Mouse (Mus musculus): Measurements from ENCODE around the gene Psmd5. TPM values are rescaled to one million over a fixed set of nuclear protein-coding genes. Genes with fewer than 3 reads are reported as not detected.

Psmd5 gene
- polyA plus RNA-seq (2014; fragmentation: Nextera tagmentation; extraction: Ambion mirVana): 107 and 114 TPM in 2 replicates

DNA sequence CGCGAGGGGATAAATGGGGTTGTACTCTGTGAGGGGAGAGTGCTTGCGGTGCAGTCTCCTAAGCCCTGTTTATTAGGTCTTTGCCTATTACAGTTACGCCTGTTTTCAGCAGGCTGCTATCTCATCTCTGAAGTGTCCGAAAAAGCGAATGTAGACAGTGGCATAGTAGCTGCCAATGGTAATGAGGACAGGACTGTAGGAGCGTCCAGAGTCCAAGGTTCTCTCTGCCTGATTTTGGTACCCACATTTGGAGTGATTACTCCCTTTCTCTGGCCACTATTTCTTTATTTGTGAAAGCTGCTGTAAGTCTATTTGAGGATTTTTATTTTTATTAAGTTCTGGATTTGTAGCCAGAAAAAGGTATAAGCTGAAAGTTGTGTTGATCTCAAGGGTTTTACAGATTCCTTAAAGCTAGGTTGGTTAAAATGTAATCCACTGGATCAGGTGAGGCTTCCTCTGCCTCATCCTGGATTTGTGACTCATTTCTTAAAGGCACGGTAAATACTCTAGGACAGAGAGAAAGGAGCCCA is at the start of gene Psmd5:
Gene Psmd5 (minus strand): TSS at position 153 of the 530 bp plus-strand sequence.
- Histone ChIP-seq H3K36me3 (replicated peaks; ENCODE audit: control insufficient read depth, insufficient read depth) (no peaks in the 10 kb centered on the region), H3K4me1 (replicated peaks; ENCODE audit: control insufficient read depth, insufficient read depth, low read length) (peaks cover 7% of the 10 kb centered on the region), H3K4me3 (replicated peaks; ENCODE audit: low read length) (no peak within 1 kb of the TSS), H3K27me3 (ENCODE audit: control insufficient read depth, insufficient read depth, low read length) (peaks cover 27% of the 10 kb centered on the region), H3K9ac (peak within 1 kb of the TSS; percentile 5; the same call in 1 of the 2 replicates), H3K27ac (no peak within 1 kb of the TSS), H3K9me3 (ENCODE audit: control insufficient read depth, low read length) (no peaks in the 10 kb centered on the region), H3K4me2 (replicated peaks) (peak within 1 kb of the TSS; percentile 15; the same call in 1 of the 2 replicates)
- WGBS: 19% methylated on average over 8 of the region's 8 CpGs
- DNase-seq (ENCODE audit: low spot score) (no peak), ATAC-seq (ENCODE audit: low FRiP score) (no peak)

DNA sequence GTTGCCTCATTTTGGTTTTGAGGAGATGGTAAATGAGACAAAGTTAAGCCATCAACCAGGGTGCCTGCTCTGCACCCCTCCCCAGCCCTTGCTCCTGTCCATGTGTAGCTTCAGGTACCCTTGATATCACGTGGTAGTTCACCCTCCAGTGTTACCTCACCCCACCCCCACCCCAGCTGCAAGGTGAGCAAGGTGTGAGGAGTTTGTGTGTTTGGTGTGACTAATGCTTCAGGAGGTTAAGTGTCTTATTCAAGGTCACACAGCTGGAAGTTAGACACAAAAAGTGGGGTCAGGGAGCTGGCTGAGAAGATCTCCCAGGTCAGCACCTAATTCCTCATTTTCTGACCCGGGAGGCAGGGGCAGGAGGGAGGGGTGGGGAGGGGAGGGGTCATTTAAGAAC is 48.0 kb upstream of the Psmd5 start:
- H3K9ac ChIP-seq: no peak overlapping the region
- no peaks in the 10 kb centered on the region for H3K9me3 ChIP-seq (ENCODE audit: control insufficient read depth, low read length)
- H3K4me3 ChIP-seq (replicated peaks; ENCODE audit: low read length): no peak overlapping the region
- no peak overlapping the region for H3K27ac ChIP-seq
- H3K4me1 ChIP-seq (replicated peaks; ENCODE audit: control insufficient read depth, insufficient read depth, low read length): no peaks in the 10 kb centered on the region
- ATAC-seq (ENCODE audit: low FRiP score) (no peak), DNase-seq (ENCODE audit: low spot score) (no peak)
- H3K4me2 ChIP-seq (replicated peaks): no peak overlapping the region
- no peaks in the 10 kb centered on the region for H3K27me3 ChIP-seq (ENCODE audit: control insufficient read depth, insufficient read depth, low read length)
- WGBS: 29% methylated on average over 2 of the region's 2 CpGs
- no peaks in the 10 kb centered on the region for H3K36me3 ChIP-seq (replicated peaks; ENCODE audit: control insufficient read depth, insufficient read depth)

DNA sequence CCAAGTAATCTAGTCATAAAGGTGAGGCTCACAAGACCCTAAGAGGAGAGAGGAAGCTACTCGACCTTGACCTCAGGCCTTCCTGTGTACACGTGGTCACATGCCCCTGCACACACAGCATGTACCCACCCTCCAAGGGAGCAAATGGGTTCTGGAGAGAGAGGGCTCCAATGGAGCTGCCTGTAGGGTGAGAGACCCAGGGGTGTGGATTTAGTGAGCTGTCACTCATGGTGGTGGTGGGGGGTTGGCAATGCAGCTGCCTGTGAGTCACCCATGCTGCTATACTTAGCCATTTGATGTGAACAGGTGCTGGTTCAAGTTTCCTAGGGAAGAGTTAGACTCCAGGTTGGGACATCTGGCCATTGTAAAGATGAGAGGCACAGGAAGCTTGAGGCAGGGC is 45.4 kb upstream of the Psmd5 start:
- H3K27ac ChIP-seq: no peak overlapping the region
- no peak overlapping the region for H3K9ac ChIP-seq
- H3K4me1 ChIP-seq (replicated peaks; ENCODE audit: control insufficient read depth, insufficient read depth, low read length): no peaks in the 10 kb centered on the region
- ATAC-seq (ENCODE audit: low FRiP score): no peak
- 67% methylated on average over 2 of the region's 2 CpGs for WGBS
- H3K36me3 ChIP-seq (replicated peaks; ENCODE audit: control insufficient read depth, insufficient read depth): no peaks in the 10 kb centered on the region
- DNase-seq (ENCODE audit: low spot score): no peak
- no peaks in the 10 kb centered on the region for H3K9me3 ChIP-seq (ENCODE audit: control insufficient read depth, low read length)
- no peaks in the 10 kb centered on the region for H3K27me3 ChIP-seq (ENCODE audit: control insufficient read depth, insufficient read depth, low read length)
- H3K4me3 ChIP-seq (replicated peaks; ENCODE audit: low read length): no peak overlapping the region
- no peak overlapping the region for H3K4me2 ChIP-seq (replicated peaks)

DNA sequence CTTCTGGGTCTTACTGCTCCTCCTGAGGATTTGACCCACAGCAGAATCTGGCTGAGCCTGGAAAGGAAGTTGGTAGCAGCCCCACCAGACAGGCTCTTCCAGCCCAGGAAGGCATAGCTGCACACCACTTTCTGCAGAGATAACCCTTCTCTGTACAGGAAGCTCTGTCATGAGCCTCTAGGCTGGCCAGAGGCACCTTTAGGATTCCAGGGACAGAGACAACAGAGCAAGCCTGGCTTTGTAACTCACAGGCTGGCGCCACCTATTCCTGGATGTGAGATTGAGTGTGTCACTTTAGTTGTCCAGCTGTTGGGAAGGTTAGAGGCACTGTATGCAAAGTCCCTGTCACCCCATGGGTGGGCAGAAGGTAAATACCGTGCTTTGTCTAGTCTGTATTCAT is 40.3 kb upstream of the Psmd5 start:
- Histone ChIP-seq H3K4me3 (replicated peaks; ENCODE audit: low read length) (no peak overlapping the region), H3K9ac (no peak overlapping the region), H3K4me1 (replicated peaks; ENCODE audit: control insufficient read depth, insufficient read depth, low read length) (0 out of 2 replicates have a peak, but pooled peaks cover 6% of the 10 kb centered on the region), H3K4me2 (replicated peaks) (no peak overlapping the region), H3K27ac (no peak overlapping the region), H3K9me3 (ENCODE audit: control insufficient read depth, low read length) (no peaks in the 10 kb centered on the region), H3K36me3 (replicated peaks; ENCODE audit: control insufficient read depth, insufficient read depth) (no peaks in the 10 kb centered on the region), H3K27me3 (ENCODE audit: control insufficient read depth, insufficient read depth, low read length) (peaks cover 21% of the 10 kb centered on the region)
- no peak for ATAC-seq (ENCODE audit: low FRiP score)
- WGBS: 47% methylated on average over 2 of the region's 2 CpGs
- DNase-seq (ENCODE audit: low spot score): no peak

DNA sequence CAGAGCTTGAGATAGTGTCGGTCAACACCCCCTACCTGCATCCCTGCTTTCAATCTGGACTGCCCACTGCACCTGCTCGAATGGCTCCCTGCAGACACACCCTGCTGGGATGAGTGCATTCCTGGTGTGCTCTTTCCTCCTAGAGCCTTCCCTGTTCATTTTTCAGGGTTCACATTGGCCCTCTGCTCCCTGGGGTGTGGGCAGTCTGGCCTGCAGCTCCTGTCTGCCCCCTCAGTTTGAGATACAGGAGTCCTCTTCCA is 40.0 kb upstream of the Psmd5 start:
- Histone ChIP-seq H3K4me3 (replicated peaks; ENCODE audit: low read length) (no peak overlapping the region), H3K27me3 (ENCODE audit: control insufficient read depth, insufficient read depth, low read length) (peaks cover 21% of the 10 kb centered on the region), H3K27ac (no peak overlapping the region), H3K4me2 (replicated peaks) (no peak overlapping the region), H3K36me3 (replicated peaks; ENCODE audit: control insufficient read depth, insufficient read depth) (no peaks in the 10 kb centered on the region), H3K9me3 (ENCODE audit: control insufficient read depth, low read length) (no peaks in the 10 kb centered on the region), H3K9ac (peak overlapping the region; percentile 60; the same call in 1 of the 2 replicates), H3K4me1 (replicated peaks; ENCODE audit: control insufficient read depth, insufficient read depth, low read length) (0 out of 2 replicates have a peak, but pooled peaks cover 6% of the 10 kb centered on the region)
- ATAC-seq (ENCODE audit: low FRiP score) (peak; percentile 2; the same call in 1 of the 2 replicates), DNase-seq (ENCODE audit: low spot score) (no peak)
- WGBS: 12% methylated on average over 2 of the region's 2 CpGs

DNA sequence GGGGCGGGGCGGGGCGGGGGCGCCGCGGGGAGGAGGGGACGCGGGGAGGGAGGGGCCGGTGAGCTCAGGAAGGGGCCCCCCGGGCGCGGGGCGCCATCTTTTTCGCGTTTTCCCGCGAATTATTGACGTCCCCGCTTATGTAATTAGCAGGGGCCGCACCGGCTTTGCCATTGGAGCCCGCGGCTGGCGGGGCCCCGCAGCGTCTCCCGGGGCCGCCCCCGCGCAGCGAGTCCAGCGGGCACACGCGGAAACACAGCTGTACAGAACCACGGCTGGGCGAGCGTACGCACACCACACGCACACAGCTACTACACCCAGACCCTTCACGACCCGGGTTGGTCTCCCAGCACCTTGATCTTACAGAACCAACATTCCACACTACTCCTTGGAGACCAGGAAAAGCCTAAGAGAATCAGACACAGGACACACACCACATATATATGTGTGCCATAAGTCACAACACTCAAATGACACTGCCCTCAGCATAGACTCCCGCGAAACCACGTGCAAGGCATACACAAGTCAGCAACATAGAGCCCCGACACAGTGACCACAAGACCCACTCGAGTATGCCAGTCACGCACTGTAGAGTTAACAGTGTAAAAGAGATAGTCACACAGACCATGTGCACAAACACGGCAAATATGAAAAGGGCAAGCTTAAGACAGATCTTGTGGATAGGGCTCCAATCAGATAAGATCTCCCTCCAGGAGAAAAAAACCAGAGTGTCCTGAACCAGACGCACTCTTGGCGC is 39.5 kb upstream of the Psmd5 start:
- Histone ChIP-seq H3K4me2 (replicated peaks) (peak overlapping the region; percentile 95), H3K9ac (peak overlapping the region; percentile 60)
- ATAC-seq (ENCODE audit: low FRiP score): peak; percentile 68

DNA sequence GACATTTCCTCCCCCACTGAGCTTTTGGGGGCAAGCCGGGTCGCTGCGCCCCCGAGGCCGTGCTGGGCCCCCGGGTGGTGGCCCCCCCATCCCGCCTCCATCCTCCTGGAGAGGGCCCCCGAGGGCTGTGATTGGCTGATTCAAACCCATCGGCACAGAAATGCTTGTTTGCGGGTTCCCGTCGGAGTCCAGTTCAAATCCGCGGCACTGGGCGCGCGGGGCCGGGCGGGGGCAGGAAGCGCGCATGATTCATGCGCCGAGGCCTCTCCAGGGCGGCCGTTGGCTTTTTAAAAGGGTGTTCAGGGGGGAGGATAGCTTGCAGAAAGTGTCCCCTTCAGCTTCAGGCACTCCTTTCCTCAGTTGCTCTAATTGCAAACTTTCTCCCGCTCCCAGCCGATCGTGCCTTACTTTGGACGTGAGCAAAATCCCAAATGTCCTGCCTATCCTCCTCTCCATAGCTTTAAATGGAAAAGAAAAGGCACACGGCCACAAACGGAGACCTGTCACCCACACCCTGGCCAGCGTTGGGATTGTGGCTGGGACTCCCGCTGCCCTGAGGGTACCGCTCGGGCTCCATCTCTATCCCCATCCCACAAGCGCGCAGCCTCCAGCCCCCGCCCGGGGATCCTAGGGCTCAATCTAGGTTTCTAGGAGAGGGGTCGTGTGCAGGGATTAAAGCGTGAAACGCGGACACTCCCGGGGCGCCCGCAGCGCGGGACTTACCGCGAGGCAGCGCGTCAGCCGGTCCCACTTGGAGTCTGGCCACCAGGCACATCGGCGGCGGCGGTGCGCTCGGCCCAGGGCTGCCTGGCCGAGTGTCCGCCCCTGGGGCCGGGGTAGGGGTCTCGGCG is 38.7 kb upstream of the Psmd5 start, which contains the start of gene Phf19:
Gene Phf19 (minus strand): TSS at position 809 of the 851 bp plus-strand sequence.
- no peaks in the 10 kb centered on the region for H3K36me3 ChIP-seq (replicated peaks; ENCODE audit: control insufficient read depth, insufficient read depth)
- H3K4me2 ChIP-seq (replicated peaks): peak within 1 kb of the TSS; percentile 95
- peak; percentile 39; the same call in 1 of the 2 replicates for ATAC-seq (ENCODE audit: low FRiP score)
- DNase-seq (ENCODE audit: low spot score): no peak
- peak within 1 kb of the TSS; percentile 60 for H3K9ac ChIP-seq
- H3K4me1 ChIP-seq (replicated peaks; ENCODE audit: control insufficient read depth, insufficient read depth, low read length): 0 out of 2 replicates have a peak, but pooled peaks cover 6% of the 10 kb centered on the region
- H3K27ac ChIP-seq: no peak within 1 kb of the TSS
- under 1% methylated on average over 61 of the region's 64 CpGs for WGBS
- H3K9me3 ChIP-seq (ENCODE audit: control insufficient read depth, low read length): no peaks in the 10 kb centered on the region
- peak within 1 kb of the TSS; percentile 50 for H3K4me3 ChIP-seq (replicated peaks; ENCODE audit: low read length)
- H3K27me3 ChIP-seq (ENCODE audit: control insufficient read depth, insufficient read depth, low read length): peaks cover 21% of the 10 kb centered on the region

More for the DNA sequence above, 39.5 kb upstream of the Psmd5 start:
- DNase-seq (ENCODE audit: low spot score): peak; percentile 36
- no peak overlapping the region for H3K27ac ChIP-seq
- H3K27me3 ChIP-seq (ENCODE audit: control insufficient read depth, insufficient read depth, low read length): peaks cover 21% of the 10 kb centered on the region
- no peaks in the 10 kb centered on the region for H3K9me3 ChIP-seq (ENCODE audit: control insufficient read depth, low read length)
- H3K4me1 ChIP-seq (replicated peaks; ENCODE audit: control insufficient read depth, insufficient read depth, low read length): 0 out of 2 replicates have a peak, but pooled peaks cover 6% of the 10 kb centered on the region
- 2% methylated on average over 42 of the region's 50 CpGs for WGBS
- peak overlapping the region; percentile 50 for H3K4me3 ChIP-seq (replicated peaks; ENCODE audit: low read length)
- H3K36me3 ChIP-seq (replicated peaks; ENCODE audit: control insufficient read depth, insufficient read depth): no peaks in the 10 kb centered on the region

DNA sequence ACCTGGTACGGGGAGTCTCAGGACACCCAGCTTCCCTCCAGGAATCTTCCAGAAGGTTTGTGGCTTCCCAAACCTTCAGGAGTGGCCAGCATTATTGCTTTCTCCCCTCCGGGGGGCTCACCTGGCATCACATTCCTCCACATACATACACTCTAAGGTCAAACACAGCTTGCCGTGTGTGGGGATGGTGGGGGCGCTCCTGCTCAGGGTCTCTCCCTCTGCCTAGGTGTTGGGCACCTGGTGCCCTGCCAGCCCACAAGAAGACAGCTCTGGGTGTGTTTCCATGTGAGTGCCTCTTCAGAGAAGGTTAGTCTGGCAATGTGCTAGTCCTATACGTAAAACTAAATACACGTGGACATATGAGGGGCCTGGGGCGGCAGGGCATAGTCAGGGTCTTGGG is 37.8 kb upstream of the Psmd5 start:
- DNase-seq (ENCODE audit: low spot score) (no peak), ATAC-seq (ENCODE audit: low FRiP score) (no peak)
- H3K9me3 ChIP-seq (ENCODE audit: control insufficient read depth, low read length): no peaks in the 10 kb centered on the region
- peaks cover 21% of the 10 kb centered on the region for H3K27me3 ChIP-seq (ENCODE audit: control insufficient read depth, insufficient read depth, low read length)
- H3K27ac ChIP-seq: no peak overlapping the region
- no peaks in the 10 kb centered on the region for H3K36me3 ChIP-seq (replicated peaks; ENCODE audit: control insufficient read depth, insufficient read depth)
- no peak overlapping the region; the same call in 1 of the 2 replicates for H3K4me3 ChIP-seq (replicated peaks; ENCODE audit: low read length)
- 0 out of 2 replicates have a peak, but pooled peaks cover 6% of the 10 kb centered on the region for H3K4me1 ChIP-seq (replicated peaks; ENCODE audit: control insufficient read depth, insufficient read depth, low read length)
- peak overlapping the region; percentile 95; the same call in 1 of the 2 replicates for H3K4me2 ChIP-seq (replicated peaks)
- H3K9ac ChIP-seq: no peak overlapping the region
- 47% methylated on average over 7 of the region's 7 CpGs for WGBS

DNA sequence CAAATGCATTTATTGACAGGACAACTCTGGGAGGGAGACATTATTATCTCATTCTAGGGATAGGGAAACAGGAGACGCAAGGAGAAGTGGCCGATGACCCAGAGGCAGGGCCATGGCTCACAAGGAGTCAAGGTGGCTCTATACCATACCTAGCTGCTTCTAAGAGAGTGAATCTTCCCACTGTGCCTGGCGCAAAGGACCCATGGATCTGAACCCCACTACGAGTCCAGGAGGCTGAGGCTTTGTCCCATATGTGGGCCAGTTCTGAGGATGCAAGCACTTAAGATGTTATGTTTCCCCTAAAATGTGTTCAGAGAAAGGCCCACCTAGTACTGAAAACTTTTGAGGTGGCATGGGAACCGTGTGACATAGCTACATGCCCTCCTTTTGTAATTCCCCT is 37.1 kb upstream of the Psmd5 start:
- DNase-seq (ENCODE audit: low spot score) (no peak), ATAC-seq (ENCODE audit: low FRiP score) (no peak)
- WGBS: 91% methylated on average over 5 of the region's 5 CpGs
- Histone ChIP-seq H3K9me3 (ENCODE audit: control insufficient read depth, low read length) (no peaks in the 10 kb centered on the region), H3K27me3 (ENCODE audit: control insufficient read depth, insufficient read depth, low read length) (peaks cover 21% of the 10 kb centered on the region), H3K4me1 (replicated peaks; ENCODE audit: control insufficient read depth, insufficient read depth, low read length) (0 out of 2 replicates have a peak, but pooled peaks cover 6% of the 10 kb centered on the region), H3K4me2 (replicated peaks) (no peak overlapping the region), H3K4me3 (replicated peaks; ENCODE audit: low read length) (no peak overlapping the region), H3K9ac (no peak overlapping the region), H3K27ac (no peak overlapping the region), H3K36me3 (replicated peaks; ENCODE audit: control insufficient read depth, insufficient read depth) (no peaks in the 10 kb centered on the region)
